Mouse (Mus musculus) right cerebral cortex, postnatal 36 days (tissue): ENCODE results near the gene Mnt.

Experiments
- DNase-seq, 2 experiments: peaks; one replicate each; pipeline ENCODE4 v3.0.0; 2022; ENCODE audit warnings: low spot score in 2 of 2, mixed read lengths in 1 of 2

Gene Mnt

DNA sequence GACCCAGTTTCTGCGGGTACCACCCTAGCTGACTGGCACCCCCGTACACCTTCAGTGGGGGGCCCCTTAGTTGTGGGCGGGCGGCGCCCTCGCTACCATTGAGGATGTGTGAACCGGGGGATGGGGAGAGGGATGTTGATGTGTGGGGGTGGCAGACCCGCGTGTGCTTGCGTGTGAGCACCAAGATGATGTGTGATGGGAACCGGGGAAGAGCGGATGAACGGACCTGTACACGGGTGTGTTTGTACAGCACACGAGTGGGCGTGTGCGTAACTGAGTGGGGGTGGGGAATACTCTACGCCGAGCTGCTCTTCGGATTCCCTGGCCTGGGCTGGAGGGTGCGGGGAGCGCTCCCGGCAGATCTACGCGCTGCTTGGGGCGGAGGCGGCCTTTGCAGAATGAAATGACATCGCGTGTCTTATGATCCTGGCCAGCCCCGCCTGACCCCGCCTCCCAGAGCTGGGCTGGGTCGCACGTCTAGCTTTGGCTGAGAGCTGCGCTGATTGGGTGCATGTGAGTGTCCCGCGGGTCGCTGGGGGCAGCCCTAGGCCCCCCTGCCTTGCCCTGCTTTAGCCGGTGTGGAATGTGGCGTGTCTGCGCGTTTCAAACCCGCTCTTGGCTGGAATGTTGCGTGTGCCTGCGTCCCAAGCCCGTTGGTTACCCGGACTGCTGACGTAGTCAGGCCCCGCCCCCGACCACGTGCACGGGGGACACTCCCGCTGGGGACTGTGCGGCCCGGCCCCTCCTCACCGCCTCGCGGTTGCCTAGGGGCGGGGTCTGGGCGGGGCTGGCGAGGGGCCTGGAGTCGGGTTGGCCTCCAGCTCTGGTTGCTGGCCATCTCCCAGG lies 1.1 kb downstream of the Mnt start:
- peak; percentile 95 to 96 for DNase-seq

DNA sequence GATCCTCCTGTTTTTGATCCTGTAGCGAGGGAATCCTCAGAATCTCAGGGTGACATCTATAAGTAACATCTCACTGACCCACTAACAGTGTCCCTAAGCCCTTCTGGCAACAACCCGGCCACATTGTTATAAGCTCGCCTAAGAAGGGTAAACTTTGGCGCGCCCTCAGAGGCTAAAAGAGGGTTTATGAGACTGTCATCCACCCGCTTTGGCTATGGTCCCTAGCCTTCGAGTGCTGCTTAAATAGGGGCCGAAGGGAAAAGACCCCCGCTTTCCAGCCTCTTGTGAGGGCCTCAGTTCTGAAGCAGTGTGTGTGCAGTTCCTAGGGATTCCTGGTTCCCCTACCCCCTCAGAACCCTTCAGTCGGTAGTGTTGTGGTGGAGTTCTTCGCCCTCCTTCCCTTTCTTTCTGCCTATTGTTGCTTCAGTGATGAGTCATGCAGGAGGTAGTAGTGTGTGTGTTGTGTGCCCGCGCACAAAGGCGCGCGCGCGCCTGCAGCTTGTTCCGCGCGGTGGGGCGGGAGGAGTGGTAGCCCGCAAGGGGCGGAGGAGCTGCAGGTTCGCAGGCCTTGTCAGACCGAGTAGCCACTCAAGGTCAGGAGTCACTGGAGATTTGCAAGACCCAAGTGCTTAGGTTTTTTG lies 1.9 kb downstream of the Mnt start:
- DNase-seq = peak in 1 of 2 experiments; percentile 58

DNA sequence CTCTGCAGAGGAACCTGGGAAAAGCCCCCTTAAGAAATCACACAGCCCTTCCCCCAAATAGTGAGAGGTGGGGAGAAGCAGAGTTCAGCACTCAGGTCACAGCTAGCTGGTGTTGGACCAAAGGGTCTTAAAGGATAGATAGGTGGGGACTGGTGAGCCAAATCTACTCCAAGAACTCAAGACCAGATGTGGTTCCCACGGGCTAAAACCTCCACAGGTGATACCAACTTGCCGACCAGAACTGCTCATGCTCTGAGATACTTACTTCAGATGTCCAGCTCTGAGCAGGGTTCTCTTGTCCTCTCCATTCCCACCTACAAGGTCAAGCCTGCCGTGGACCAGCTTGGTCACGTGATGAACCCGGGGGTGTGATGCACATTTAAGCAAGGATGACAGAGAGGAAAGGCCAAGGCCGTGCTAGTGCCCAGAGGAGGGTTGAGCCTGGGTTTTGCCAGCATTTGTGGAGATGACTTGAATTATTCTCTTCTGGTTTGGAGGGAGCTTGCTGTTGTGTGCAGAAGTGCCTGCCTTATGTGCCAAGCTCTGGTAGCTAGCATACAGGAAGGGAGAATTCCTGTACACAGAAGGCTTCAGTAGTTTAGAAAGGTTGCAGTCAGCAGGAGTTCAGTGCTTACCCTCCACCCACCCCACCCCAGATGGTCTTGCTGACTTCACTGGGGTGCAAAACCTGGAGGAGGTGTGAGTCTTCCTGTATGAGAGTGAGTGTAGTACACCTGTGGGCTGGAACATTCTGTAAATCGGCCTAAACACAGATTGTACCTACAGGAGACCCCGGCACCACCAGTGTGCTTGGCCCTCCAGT lies 3.0 kb downstream of the Mnt start:
- no peak for DNase-seq

DNA sequence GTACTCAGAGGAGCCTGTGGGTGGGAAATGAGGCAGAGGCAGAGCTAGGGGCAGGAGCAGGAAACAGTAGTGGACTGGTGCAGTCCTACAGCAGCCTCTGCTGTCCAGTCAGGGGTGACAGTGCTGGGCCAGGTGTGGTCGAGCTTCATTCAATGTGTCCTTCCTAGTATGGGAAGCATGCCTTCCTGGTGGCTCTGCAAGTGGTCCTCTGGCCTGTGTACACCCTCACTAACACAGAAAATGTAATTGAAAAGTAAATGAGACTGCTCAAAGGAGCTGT lies 3.6 kb downstream of the Mnt start:
- no peak for DNase-seq

DNA sequence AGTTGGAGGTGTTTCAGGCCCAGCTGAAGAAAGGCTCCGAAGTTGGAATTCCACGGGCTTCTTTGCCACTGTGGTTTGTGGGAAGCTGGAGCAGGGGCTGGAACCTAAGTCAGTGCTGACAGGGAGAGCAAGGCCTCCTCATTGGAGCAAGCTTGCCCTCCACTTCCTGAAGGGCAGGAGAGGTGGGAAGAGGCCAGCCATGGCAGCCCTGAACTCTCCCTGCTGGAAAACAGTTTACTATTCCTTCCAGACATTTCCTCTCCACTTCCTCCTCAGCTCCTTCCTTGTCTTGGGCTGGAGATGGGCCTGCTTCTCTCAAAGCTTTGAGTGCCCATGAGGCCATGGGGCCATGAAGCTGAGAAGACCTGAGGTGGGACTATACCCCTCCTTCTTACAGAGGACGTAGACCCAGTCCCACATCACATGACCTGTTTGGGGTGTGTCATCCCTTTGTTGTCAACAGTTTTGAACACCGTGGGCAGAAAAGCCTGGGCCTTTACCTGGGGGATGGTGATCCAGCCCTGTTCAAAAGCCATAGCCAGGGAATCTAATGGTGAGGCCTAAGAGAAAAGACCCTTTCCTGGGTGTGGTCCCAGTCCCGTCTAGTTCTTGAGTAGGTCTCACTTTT lies 4.0 kb downstream of the Mnt start:
- no peak for DNase-seq

DNA sequence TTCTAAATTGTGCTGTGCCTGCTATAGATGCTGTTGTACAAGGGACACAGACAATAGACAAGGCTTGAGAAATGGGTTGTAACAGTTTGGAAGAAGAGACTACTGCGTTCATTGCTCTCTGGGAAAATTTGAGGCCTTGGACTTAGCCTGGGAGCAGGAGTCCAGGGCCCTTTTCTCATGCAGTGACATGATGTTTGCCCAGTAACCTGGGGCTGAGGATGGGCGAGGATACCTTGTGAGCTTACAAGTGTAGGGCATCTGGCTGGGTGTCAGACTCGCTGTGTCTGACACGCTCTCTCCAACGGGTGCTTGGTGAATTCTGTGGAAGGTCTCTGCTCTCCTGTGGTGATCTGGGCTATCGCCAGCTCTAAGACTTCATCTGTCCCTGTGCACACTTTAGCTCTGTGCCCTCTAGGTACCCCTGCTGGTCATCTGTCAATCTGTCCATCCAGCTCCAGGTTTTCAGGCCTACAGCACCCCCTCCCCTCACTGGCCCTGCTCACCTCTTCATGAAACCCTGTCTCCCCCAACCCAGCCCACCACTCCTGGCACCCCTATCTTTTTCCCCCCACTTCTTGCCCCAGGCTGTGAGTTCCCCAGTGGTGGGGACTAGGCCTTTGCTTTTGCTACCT lies 5.0 kb downstream of the Mnt start:
- DNase-seq = no peak

DNA sequence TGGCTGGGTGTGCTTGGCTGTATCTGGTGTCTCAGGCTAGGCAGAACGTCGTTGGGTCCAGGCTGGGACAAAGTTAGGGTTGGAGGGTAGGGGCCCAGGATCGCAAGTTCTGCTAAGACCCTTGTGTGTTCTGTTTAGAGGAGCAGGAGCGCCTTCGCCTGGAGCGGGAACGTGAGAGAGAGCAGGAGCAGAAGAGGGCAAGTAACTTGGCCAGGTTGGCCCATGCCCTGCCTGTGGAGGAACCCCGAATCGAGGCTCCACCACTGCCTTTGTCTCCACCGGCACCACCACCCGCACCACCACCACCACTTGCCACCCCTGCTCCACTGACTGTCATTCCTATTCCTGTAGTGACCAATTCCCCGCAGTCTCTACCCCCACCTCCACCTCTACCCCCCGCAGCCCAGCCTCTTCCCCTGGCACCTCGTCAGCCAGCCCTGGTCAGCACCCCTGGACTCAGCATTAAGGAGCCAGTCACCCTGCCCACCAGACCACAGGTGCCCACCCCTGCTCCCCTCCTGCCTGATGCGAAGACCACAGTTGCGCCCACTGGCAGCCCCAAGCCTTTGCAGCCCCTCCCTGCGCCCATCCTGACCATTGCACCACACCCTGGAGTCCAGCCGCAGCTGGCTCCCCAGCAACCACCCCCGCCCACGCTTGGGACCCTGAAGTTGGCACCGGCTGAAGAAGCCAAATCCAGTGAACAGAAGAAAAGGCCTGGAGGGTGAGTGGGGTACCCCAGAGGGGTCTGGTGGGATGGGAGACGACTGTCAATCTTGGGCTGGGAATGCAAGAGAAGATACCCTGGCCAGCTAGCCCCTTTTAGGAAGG lies 5.7 kb downstream of the Mnt start:
- DNase-seq = no peak

DNA sequence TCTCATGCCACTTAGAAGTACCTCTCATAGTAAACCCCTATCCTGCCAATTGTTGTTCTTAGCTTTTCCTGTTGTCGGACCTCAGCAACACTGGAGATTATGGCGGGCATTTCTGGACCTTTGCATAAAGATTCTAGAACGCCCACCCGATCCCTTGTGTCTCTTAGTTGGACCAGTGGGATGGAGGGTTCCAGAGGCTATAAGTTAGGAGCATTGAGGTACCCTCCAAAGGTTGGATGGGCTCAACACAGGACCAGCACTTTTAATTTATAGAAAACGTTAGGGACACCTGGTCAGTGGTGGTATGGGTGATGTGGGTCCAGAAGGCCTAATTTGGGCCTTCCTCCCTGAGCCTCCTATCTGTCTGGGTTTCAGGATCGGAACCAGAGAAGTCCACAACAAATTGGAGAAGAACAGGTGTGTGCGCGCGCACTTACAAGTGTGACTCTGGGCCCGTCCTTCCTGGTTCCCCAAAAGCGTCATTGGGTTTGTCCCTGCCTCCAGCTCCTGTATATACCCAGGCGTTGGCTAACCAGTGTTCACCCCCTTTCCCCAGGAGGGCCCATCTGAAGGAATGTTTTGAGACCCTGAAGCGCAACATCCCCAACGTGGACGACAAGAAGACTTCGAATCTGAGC lies 6.5 kb downstream of the Mnt start:
- no peak for DNase-seq

DNA sequence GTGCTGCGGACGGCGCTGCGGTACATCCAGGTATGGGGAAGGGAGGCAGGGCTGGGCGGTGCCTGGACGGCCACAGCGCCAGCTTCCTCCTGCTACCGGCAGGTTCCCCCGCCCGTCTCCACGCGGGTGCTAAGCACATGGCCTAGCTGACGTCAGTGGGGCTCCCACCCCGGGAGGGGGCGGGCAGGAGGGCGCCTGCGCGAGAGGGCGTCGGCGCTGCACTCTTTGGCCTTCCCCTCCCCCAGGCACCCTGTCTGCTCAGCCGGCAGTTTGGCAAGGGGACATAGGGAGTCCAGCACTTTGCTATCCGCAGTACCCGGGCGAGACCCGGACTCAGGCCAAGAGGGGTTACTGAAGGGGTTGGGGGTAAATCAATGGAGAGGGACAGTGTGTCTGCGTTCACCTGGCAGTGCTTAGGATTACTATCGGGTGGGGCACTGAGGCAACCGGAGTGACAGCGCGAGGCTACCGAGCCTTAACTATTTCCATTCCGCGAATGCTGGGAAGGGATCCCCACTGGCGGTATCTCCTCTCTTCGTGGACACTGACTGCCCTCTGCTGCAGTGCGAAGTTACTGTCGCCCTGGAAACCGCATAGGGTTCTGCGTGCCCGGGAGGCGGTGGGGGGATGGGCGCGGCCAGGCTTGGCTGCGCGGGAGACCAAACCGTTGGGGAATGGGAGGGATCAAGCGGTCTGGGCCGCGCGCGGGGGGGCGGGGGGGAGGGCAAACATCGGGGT lies 7.1 kb downstream of the Mnt start:
- peak; percentile 89 to 92 for DNase-seq

DNA sequence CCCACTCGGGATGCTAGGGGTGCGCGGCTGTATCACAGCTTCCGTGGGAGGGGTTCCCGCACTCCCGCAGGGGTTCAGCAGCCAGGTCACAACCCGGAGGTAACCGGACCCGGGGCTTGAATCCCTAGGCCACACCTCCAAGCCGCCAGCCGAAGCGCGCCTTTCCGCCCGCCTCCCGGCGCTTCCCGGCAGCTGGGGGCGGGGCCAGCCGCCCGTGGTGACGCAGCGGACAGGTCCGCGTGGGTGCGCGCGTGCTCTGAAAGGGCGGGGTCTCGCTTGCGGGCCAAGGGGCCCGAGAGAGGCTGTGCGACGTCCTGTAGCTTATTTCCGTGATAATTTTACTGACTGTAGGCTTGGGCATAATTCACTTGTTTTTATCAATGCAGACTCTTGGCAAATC lies 7.7 kb downstream of the Mnt start:
- DNase-seq = peak; percentile 82 to 89

DNA sequence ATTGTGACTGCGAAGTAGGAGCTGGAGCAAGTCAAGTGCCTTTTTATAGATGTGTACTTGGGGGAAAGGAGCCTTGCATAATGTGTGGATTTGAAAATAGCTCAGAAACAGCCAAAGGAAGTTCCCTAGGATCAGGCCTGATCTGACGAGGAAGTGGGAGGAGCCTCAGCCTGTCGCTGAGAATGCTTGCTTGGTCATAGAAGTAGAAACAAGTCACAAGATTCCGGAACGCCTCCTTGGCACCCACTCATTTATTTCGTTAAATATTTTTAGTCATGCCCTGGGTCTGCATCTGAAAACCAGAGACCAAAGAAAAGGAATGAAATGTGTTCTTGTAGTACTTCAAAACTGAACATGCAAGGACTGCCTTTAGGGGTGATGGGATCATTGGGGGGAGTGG lies 8.3 kb downstream of the Mnt start:
- peak; percentile 63 to 85 for DNase-seq

DNA sequence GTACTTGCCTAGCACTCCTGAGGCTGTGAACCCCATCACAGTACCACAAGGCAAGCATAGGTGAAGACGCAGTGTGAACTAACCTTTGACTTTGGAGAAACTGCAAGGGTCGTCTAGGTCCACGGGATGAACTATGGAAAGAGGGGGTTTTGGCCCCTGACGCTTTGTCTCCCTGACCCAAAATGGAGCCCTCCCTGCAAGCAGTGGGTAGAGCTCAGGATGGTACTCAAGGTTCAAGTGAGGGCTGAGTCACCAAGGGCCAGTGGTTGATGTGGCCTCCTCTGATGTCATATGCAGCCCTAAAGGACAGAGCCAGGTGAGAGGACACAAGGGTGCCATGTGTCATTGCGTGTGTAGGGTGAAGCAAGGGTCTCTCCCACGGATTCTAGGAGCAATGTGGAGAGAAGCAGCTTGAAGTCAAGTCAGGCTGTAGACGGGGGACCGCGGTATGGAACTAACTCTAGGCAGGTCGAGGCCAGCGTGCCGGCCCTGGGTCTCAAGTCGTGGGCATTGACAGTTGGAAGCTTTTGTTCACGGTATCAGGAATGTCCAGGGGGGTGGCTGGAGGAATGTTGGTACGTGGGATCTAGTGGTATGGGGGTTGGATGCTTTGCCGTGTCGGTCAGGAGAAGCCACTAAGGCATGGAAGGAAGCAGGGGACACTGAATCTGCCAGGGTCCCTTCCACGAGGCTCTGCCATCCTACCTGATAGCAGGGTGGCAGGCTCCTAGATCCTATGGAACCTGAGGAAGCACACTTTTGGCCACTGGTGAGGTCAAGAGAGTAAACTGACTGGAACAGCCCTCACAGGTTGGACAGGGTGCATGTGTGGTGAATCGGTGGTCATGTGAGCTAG lies 9.4 kb downstream of the Mnt start:
- DNase-seq = no peak

DNA sequence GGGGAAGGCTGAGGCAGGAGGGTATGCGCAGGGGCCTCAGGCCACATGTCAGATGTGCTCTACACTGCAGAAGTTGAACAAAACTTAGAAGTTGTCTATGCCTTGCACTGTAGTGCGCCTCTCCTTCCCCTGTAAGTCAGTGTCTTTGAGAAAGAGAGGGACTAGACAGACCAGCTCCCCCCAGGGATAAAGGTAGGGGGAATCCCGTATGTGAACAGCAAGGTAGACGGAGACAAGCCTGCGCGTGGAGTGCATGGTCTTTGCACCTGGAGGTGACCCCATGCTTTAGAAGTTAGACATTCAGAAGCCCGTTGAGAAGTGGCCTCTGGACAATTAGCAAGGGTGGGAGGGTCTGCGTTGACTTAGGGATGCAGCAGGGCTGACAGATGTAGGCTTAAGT lies 10.0 kb downstream of the Mnt start:
- DNase-seq = no peak

DNA sequence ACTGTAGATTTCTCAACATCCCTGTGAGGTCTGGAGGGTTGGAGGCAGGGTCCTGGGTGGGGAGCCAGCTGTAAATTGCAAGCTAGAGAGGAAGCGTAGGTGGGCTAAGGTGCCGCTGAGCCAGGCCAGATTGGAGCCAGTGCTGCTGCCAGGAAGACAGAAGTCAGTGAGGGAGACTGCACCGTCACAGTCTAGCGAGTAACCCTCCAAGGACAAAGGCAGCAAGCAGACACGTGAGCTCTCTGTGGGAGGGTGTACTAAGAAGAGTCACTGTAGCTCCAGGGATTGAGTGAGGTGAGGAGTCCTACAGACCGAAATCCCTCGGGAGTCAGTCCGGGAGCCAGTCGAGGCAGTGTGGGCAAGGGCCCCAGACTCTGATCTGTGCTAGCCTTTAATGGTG lies 10.6 kb downstream of the Mnt start:
- DNase-seq = no peak

DNA sequence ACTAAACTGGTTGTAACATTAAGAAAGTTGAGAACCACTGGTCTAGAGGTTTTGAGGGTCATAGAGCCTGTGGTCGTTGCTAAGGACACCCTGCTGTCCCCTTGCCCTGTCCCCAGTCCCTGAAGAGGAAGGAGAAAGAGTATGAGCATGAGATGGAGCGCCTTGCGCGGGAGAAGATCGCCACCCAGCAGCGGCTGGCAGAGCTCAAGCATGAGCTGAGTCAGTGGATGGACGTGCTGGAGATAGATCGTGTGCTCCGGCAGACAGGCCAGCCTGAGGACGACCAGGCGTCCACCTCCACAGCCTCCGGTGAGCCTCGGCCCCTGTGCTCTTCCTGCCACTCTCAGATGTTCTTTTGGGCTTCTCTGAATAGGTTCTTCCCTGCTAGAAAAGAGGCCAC lies 11.3 kb downstream of the Mnt start:
- no peak for DNase-seq

DNA sequence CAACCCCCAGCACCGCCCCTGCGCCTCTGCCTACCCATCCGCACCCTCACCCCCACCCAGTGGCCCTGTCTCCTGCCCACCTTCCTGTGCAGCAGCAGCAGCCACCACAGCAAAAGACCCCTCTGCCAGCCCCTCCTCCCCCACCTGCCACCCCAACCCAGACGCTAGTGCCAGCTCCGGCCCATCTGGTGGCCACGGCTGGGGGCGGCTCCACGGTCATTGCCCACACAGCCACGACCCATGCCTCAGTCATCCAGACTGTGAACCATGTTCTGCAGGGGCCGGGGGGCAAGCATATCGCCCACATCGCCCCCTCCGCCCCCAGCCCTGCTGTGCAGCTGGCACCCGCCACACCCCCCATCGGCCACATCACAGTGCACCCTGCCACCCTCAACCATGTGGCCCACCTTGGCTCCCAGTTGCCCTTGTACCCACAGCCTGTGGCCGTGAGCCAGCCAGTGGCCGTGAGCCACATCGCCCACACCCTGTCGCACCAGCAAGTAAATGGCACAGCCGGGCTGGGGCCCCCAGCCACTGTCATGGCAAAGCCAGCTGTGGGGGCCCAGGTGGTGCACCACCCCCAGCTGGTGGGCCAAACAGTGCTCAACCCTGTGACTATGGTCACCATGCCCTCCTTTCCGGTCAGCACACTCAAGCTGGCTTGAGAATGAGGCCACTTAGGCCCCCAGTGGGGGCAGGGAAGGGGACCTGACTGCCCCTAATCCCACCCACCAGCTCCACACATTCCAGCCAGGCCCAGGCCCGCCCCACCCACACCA lies 12.1 kb downstream of the Mnt start:
- DNase-seq = no peak

DNA sequence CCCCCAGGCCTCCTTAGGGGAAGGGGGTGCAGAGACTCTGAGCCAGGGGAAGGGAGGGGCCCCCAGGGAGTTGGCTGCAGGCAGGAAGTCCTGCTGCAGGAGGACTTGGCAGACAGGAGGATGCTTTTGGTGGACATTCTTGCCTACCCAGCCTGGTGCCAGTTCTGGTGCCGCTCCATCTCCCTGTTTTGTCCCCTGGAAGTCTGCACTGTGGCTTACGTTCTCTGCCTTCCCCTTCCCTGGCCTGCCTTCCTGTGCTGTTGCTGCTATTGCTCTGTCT lies 12.7 kb downstream of the Mnt start:
- no peak for DNase-seq

DNA sequence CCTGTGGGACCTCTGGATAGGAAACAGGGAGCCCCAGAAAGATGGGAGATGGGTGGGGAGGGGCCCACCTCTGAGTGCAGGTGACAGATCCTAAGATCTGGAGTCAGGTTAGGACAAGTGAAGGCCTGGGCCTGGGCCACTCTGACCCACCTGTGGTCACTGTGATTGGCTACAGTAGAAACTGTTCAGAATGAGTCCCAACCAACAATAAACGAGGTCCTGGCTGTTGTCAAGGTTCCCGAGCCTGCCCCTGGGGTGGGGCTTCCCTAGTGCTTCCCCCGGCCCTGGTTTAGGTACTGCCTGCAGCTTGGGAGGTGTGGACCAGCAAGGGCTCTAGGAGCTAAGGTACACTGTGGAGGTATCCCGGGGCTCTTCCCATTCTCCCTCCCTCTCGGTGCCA lies 13.0 kb downstream of the Mnt start:
- no peak for DNase-seq
